Mouse (Mus musculus) ES-E14 (cell line): ENCODE data around the gene Gm5286. TPM values are rescaled to one million over a fixed set of nuclear protein-coding genes. Genes with fewer than 3 reads are reported as not detected.
A peak's percentile ranks its signal among the peaks of the same experiment; 100 is the strongest.
"Not testable (repeated sequence)": the region's sequence is repeated elsewhere in the genome, so short reads cannot be mapped to it uniquely, and the experiment has no call there.

Experiments
- DNase-seq: peaks from one replicate; pipeline ENCODE4 v3.0.0-alpha.2; 2013; ENCODE audit warnings: low read depth, low spot score
- H3K27ac ChIP-seq: 2 replicates; pipeline ENCODE4 v1.5.1; 2012; ENCODE audit warnings: low read depth, mild to moderate bottlenecking, low read length, moderate library complexity, mixed read lengths; ENCODE audit not compliant: poor library complexity, insufficient read depth, severe bottlenecking
- H3K36me3 ChIP-seq: 2 replicates; pipeline ENCODE4 v1.6.1; 2012; ENCODE audit warnings: mild to moderate bottlenecking, low read length, moderate library complexity, mixed read lengths; ENCODE audit not compliant: control insufficient read depth, poor library complexity, insufficient read depth, severe bottlenecking
- H3K4me1 ChIP-seq, 2 experiments: fragments of 150-350 bp in 1 of 2; sonication (generic) in 1 of 2; 2 replicates each; pipeline ENCODE4 v1.6.1; 2012; ENCODE audit warnings: low read length in 2 of 2, mild to moderate bottlenecking in 1 of 2, mixed read lengths in 1 of 2; ENCODE audit not compliant: control insufficient read depth in 2 of 2, insufficient read depth in 2 of 2, poor library complexity in 1 of 2
- H3K4me3 ChIP-seq, 2 experiments: fragments of 150-350 bp in 1 of 2; sonication (generic) in 1 of 2; 2 replicates each; pipeline ENCODE4 v1.5.1; 2012; ENCODE audit warnings: low read length in 2 of 2, low read depth in 1 of 2, mild to moderate bottlenecking in 1 of 2, mixed read lengths in 1 of 2; ENCODE audit not compliant: insufficient read depth in 1 of 2, poor library complexity in 1 of 2, severe bottlenecking in 1 of 2
- H3K9ac ChIP-seq: 2 replicates; pipeline ENCODE4 v1.6.1; 2012; ENCODE audit warnings: low read depth, mild to moderate bottlenecking, low read length, mixed read lengths; ENCODE audit not compliant: poor library complexity, insufficient read depth, severe bottlenecking
- H3K9me3 ChIP-seq: fragments of 150-350 bp; sonication (generic); 2 replicates; pipeline ENCODE4 v1.6.1; 2012; ENCODE audit warnings: low read depth, mild to moderate bottlenecking, low read length; ENCODE audit not compliant: control insufficient read depth, insufficient read depth
- in situ Hi-C, 2 experiments: fragments of 600-800 bp; cut with MboI; formaldehyde crosslinking; loops; one replicate each; pipeline ENCODE4 v1.15.1; 2025; ENCODE audit warnings: low sequenced_read_pairs in 2 of 2, inconsistent platforms in 1 of 2; ENCODE audit not compliant: unreplicated experiment in 2 of 2
- total RNA-seq: library from RNA; depleted of rRNA; stranded (reverse); fragments of 300-350 nt; gene quantifications from 2 replicates; pipeline ENCODE4 v1.2.3, GENCODE M21; 2012; rRNA removed

Gm5286 gene
- 1.4 and 2.4 TPM in 2 replicates for total RNA-seq

DNA sequence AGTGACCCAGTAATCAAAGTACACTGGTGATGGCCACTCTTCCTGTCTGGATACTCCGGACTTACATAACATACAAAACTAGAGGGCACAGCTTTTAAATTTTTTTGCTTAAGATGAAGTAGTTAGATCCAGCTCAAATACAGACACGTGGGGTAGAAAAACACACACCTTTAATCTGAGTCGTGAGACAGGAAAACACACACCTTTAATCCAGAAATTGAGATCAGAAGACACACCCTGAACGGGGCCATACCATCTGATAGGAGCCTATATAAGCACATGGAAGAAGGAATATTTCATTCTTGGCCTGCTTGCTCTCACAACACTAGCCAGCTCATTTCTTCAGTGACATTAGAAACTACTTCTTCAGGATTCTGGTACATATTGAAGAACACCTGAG lies at the start of gene Gm5286:
Gene Gm5286, plus strand, starts transcription at position 301 of the 400 bp plus-strand sequence.
- H3K9ac ChIP-seq, H3K4me3 ChIP-seq, H3K4me1 ChIP-seq, H3K9me3 ChIP-seq, H3K27ac ChIP-seq, DNase-seq, in situ Hi-C loops, H3K36me3 ChIP-seq: not testable (repeated sequence)

DNA sequence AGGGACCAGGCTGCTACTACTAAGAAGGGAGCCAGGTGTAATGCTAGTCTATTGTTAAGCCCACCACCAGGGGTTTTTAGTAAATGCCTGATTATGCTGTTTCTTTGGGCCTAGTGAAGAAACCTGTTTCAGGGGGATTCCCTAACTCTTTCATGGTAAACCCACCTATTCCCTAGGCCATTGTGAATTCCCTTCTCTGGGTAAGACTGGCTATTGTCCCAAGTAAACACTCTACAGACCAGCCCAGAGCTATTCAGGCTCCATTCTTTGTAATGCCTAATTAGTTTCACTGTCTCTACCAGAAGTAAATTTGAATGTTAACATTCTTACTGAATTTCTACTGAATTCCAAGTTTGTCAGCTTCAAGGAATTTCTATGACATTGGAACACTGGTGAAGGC lies 29.2 kb upstream of the Gm5286 start:
- H3K9ac ChIP-seq, H3K4me1 ChIP-seq, H3K36me3 ChIP-seq, in situ Hi-C loops, H3K4me3 ChIP-seq, H3K9me3 ChIP-seq: not testable (repeated sequence)
- peak overlapping the region; percentile 70; the same call in 1 of the 2 replicates for H3K27ac ChIP-seq
- DNase-seq = peak; percentile 24

DNA sequence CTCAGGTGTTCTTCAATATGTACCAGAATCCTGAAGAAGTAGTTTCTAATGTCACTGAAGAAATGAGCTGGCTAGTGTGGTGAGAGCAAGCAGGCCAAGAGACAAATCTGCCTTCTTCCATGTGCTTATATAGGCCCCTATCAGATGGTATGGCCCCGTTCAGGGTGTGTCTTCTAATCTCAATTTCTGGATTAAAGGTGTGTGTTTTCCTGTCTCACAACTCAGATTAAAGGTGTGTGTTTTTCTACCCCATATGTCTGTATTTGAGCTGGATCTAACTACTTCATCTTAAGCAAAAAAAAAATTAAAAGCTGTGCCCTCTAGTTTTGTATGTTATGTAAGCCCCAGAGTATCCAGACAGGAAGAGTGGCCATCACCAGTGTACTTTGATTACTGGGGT lies 18.4 kb upstream of the Gm5286 start, which contains the start of gene Gm10696:
Gene Gm10696, minus strand, starts transcription at position 101 of the 400 bp plus-strand sequence.
- H3K36me3 ChIP-seq, in situ Hi-C loops, DNase-seq, H3K27ac ChIP-seq, H3K9me3 ChIP-seq, H3K4me3 ChIP-seq, H3K4me1 ChIP-seq, H3K9ac ChIP-seq: not testable (repeated sequence)

Other genes with a start within 250 kb of the Gm5286 start
- 0.27 and 0.58 TPM in 2 replicates for gene Tdpoz5, start 235.4 kb upstream of the Gm5286 start, total RNA-seq
- gene Gm9125, start 141.8 kb upstream of the Gm5286 start, total RNA-seq = 0.26 and 0.58 TPM in 2 replicates
- 0.27 and 0.58 TPM in 2 replicates for gene Gm10697, start 124.1 kb upstream of the Gm5286 start, total RNA-seq
- gene Gm10696, start 18.5 kb upstream of the Gm5286 start, total RNA-seq = 0.48 and 1.4 TPM in 2 replicates
- gene Gm4778, start 67.3 kb downstream of the Gm5286 start, total RNA-seq = 3.0 and 3.4 TPM in 2 replicates
- 1.5 and 3.0 TPM in 2 replicates for gene Them4, start 113.4 kb downstream of the Gm5286 start, total RNA-seq
- 0.36 and 0.53 TPM in 2 replicates for gene Them5, start 145.4 kb downstream of the Gm5286 start, total RNA-seq
- not detected in 2 replicates for gene C2cd4d, start 165.7 kb downstream of the Gm5286 start, total RNA-seq
- gene Rorc, start 176.1 kb downstream of the Gm5286 start, total RNA-seq = 0.21 TPM in 1 of 2 replicates, not detected in the other
- not detected in 2 replicates for gene Lingo4, start 201.8 kb downstream of the Gm5286 start, total RNA-seq
- 3.2 and 3.4 TPM in 2 replicates for gene Tdrkh, start 216.6 kb downstream of the Gm5286 start, total RNA-seq
- gene Mrpl9, start 246.6 kb downstream of the Gm5286 start, total RNA-seq = 39.0 and 53.0 TPM in 2 replicates
- gene Oaz3, start 247.2 kb downstream of the Gm5286 start, total RNA-seq = 0.36 and 0.48 TPM in 2 replicates